Mouse (Mus musculus) heart, adult 18-20 months (tissue): Measurements from ENCODE around the gene Cfap97d1. TPM values are rescaled to one million over a fixed set of nuclear protein-coding genes. Genes with fewer than 3 reads are reported as not detected.
A peak's percentile ranks its signal among the peaks of the same experiment; 100 is the strongest.
"Not testable (repeated sequence)": the region's sequence is repeated elsewhere in the genome, so short reads cannot be mapped to it uniquely, and the experiment has no call there.

Experiments used
- DNase-seq, 2 experiments: peaks; one replicate each; pipeline ENCODE4 v3.0.0; 2021 to 2022; ENCODE audit warnings: mixed read lengths in 1 of 2
- total RNA-seq, 2 experiments: library from RNA; stranded (reverse); gene quantifications; 2 replicates each; pipeline ENCODE4 v1.2.3; 2021

The Cfap97d1 gene
- total RNA-seq, 2 experiments from 2014 or later: not detected

- DNase-seq: no peak
These were observed 10.6 kb upstream of the Cfap97d1 start for GRCm38 (mm10) chr11:101973496-101973895.

GRCm38 (mm10) chr11:101974181-101974580 is 9.9 kb upstream of the Cfap97d1 start:
- no peak for DNase-seq

- peak in 1 of 2 experiments; percentile 60 for DNase-seq
These were observed 9.2 kb upstream of the Cfap97d1 start for GRCm38 (mm10) chr11:101974923-101975322.

GRCm38 (mm10) chr11:101976949-101977348 is 7.1 kb upstream of the Cfap97d1 start:
- DNase-seq: no peak

GRCm38 (mm10) chr11:101979140-101979539 is 4.9 kb upstream of the Cfap97d1 start:
- DNase-seq: no peak

GRCm38 (mm10) chr11:101980603-101981157 is 3.4 kb upstream of the Cfap97d1 start:
- no peak for DNase-seq

GRCm38 (mm10) chr11:101981850-101982249 is 2.2 kb upstream of the Cfap97d1 start:
- peak in 1 of 2 experiments; percentile 67 for DNase-seq

GRCm38 (mm10) chr11:101982981-101983411 is 1.1 kb upstream of the Cfap97d1 start:
- DNase-seq: peak in 1 of 2 experiments; percentile 58

GRCm38 (mm10) chr11:101983431-101983921 is 603 bp upstream of the Cfap97d1 start:
- DNase-seq: peak in 1 of 2 experiments; percentile 48

- not testable (repeated sequence) for DNase-seq
These were observed 1.4 kb downstream of the Cfap97d1 start for GRCm38 (mm10) chr11:101985450-101985849.

- peak; percentile 91 to 94 for DNase-seq
These were observed 1.9 kb downstream of the Cfap97d1 start for GRCm38 (mm10) chr11:101985990-101986389.

GRCm38 (mm10) chr11:101986913-101987312 is 2.8 kb downstream of the Cfap97d1 start, which contains the start of gene Dusp3:
Gene Dusp3, minus strand, starts transcription at chr11:101987013.
- DNase-seq: no peak

GRCm38 (mm10) chr11:101990244-101990643 is 6.2 kb downstream of the Cfap97d1 start:
- no peak for DNase-seq

GRCm38 (mm10) chr11:101991813-101992212 is 7.7 kb downstream of the Cfap97d1 start:
- no peak for DNase-seq

GRCm38 (mm10) chr11:101992411-101992810 is 8.3 kb downstream of the Cfap97d1 start:
- DNase-seq: no peak

- no peak for DNase-seq
These were observed 10.0 kb downstream of the Cfap97d1 start for GRCm38 (mm10) chr11:101994100-101994499.

GRCm38 (mm10) chr11:101995938-101996337 is 11.9 kb downstream of the Cfap97d1 start:
- no peak for DNase-seq

- DNase-seq: peak; percentile 51 to 67
These were observed 14.2 kb downstream of the Cfap97d1 start for GRCm38 (mm10) chr11:101998258-101998657.

- no peak for DNase-seq
These were observed 15.4 kb downstream of the Cfap97d1 start for GRCm38 (mm10) chr11:101999466-101999865.

- no peak for DNase-seq
These were observed 20.2 kb downstream of the Cfap97d1 start for GRCm38 (mm10) chr11:102004251-102004650.

GRCm38 (mm10) chr11:102006271-102006670 is 22.2 kb downstream of the Cfap97d1 start:
- DNase-seq: no peak

GRCm38 (mm10) chr11:102006688-102007087 is 22.6 kb downstream of the Cfap97d1 start:
- no peak for DNase-seq

- DNase-seq: no peak
These were observed 24.3 kb downstream of the Cfap97d1 start for GRCm38 (mm10) chr11:102008372-102008771.
